Mouse (Mus musculus) lung, adult 18-20 months (tissue): ENCODE measurements around the gene Mdh1b.
A peak's percentile ranks its signal among the peaks of the same experiment; 100 is the strongest.

Experiments
- DNase-seq, 2 experiments: peaks; one replicate each; pipeline ENCODE4 v3.0.0; 2022; ENCODE audit warnings: mixed read lengths in 2 of 2

Gene Mdh1b

GRCm38 (mm10) chr1:63658016-63658415 lies 72.1 kb downstream of the Mdh1b start:
- DNase-seq = peak; percentile 19 to 31
